Mouse (Mus musculus): Measurements from ENCODE around the gene Csdc2.
A peak's percentile ranks its signal among the peaks of the same experiment; 100 is the strongest.

DNA sequence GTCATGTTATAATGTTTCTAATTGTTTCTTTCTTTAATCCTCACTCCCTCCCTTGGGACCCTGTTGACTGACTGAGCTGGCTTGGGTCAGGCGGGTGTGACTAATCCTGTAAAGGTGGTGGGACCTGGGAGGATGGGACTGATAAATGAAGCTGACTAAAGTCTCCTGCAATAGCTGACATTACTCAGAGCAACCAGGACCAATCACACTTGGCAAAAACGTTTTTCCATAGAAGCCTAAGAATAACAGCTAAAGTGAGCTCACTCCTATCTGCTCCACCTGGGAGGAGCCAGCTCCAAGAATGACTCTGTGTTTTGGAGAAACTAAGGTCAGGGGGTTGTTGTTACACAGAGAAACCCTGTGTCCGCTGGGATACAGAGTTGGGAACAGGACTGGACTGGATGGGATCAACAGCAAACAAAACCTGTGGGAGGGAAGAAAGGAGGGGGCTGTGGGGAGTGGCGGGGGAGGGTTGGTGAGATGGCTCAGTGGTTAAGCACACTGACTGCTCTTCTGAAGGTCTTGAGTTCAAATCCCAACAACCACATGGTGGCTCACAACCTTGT, 28.5 kb downstream of the Csdc2 start:
- TF ChIP-seq USF1 (IDR thresholded peaks at IDR 0.05; ENCODE audit: low read depth), result no peak
- no peak for TF ChIP-seq POLR2A (IDR thresholded peaks at IDR 0.05; ENCODE audit: insufficient read length, low read depth)
- no peak for TF ChIP-seq E2F4 (IDR thresholded peaks at IDR 0.05; ENCODE audit: insufficient read depth)
- TF ChIP-seq CEBPB (IDR thresholded peaks at IDR 0.05; ENCODE audit: insufficient read depth, poor library complexity, severe bottlenecking), result peak; percentile 91
- TF ChIP-seq TCF3 (IDR thresholded peaks at IDR 0.05; ENCODE audit: insufficient read length, low read depth), result no peak
- TF ChIP-seq TCF12 (IDR thresholded peaks at IDR 0.05; ENCODE audit: insufficient read depth, poor library complexity, severe bottlenecking), result no peak
- no peak for TF ChIP-seq MYOG (IDR thresholded peaks at IDR 0.05; ENCODE audit: control insufficient read depth in 1 of 3, insufficient read depth in 1 of 3, insufficient read length in 2 of 3, low read depth in 2 of 3)
- TF ChIP-seq SRF (IDR thresholded peaks at IDR 0.05; ENCODE audit: control insufficient read depth, insufficient read length, low read depth), result no peak
